Mouse (Mus musculus) frontal cortex, postnatal 25 days (tissue): ENCODE measurements around the gene Arpc2.
"Not testable (repeated sequence)": the region's sequence is repeated elsewhere in the genome, so short reads cannot be mapped to it uniquely, and the experiment has no call there.

Experiments used
- DNase-seq, 2 experiments: peaks; one replicate each; pipeline ENCODE4 v3.0.0; 2022; ENCODE audit warnings: low spot score in 2 of 2

Arpc2 gene

GRCm38 (mm10) chr1:74283686-74284463 lies 48.0 kb downstream of the Arpc2 start:
- DNase-seq: no peak

GRCm38 (mm10) chr1:74284543-74285160 lies 48.8 kb downstream of the Arpc2 start, which contains the start of the genes Aamp and Pnkd:
Gene Aamp (minus strand): TSS chr1:74284738.
Gene Pnkd (plus strand): TSS chr1:74284930.
- peak; percentile 95 to 99 for DNase-seq

GRCm38 (mm10) chr1:74285212-74286010 lies 49.5 kb downstream of the Arpc2 start:
- DNase-seq: no peak

- not testable (repeated sequence) for DNase-seq
These were observed 51.2 kb downstream of the Arpc2 start for GRCm38 (mm10) chr1:74286869-74287607.

- no peak for DNase-seq
These were observed 52.4 kb downstream of the Arpc2 start for GRCm38 (mm10) chr1:74288327-74288726.

- DNase-seq: no peak
These were observed 53.4 kb downstream of the Arpc2 start for GRCm38 (mm10) chr1:74289248-74289647.

GRCm38 (mm10) chr1:74289740-74290139 lies 53.9 kb downstream of the Arpc2 start:
- no peak for DNase-seq

- no peak for DNase-seq
These were observed 54.3 kb downstream of the Arpc2 start for GRCm38 (mm10) chr1:74290141-74290540.

GRCm38 (mm10) chr1:74292331-74293020 lies 56.6 kb downstream of the Arpc2 start:
- no peak for DNase-seq

GRCm38 (mm10) chr1:74293306-74293960 lies 57.5 kb downstream of the Arpc2 start:
- no peak for DNase-seq

- DNase-seq: no peak
These were observed 58.3 kb downstream of the Arpc2 start for GRCm38 (mm10) chr1:74294090-74294643.

GRCm38 (mm10) chr1:74294733-74295455 lies 59.0 kb downstream of the Arpc2 start:
- DNase-seq: no peak

- peak; percentile 50 to 54 for DNase-seq
These were observed 59.7 kb downstream of the Arpc2 start for GRCm38 (mm10) chr1:74295456-74296171.

GRCm38 (mm10) chr1:74296477-74296876 lies 60.6 kb downstream of the Arpc2 start:
- no peak for DNase-seq

GRCm38 (mm10) chr1:74297269-74297668 lies 61.4 kb downstream of the Arpc2 start:
- no peak for DNase-seq

- no peak for DNase-seq
These were observed 62.4 kb downstream of the Arpc2 start for GRCm38 (mm10) chr1:74298157-74298750.

- DNase-seq: no peak
These were observed 63.1 kb downstream of the Arpc2 start for GRCm38 (mm10) chr1:74298996-74299395.

- DNase-seq: no peak
These were observed 64.6 kb downstream of the Arpc2 start for GRCm38 (mm10) chr1:74300347-74301110.
